Mouse (Mus musculus) small intestine, adult 2 months (tissue): ENCODE measurements around the gene Chd6. TPM values are rescaled to one million over a fixed set of nuclear protein-coding genes. Genes with fewer than 3 reads are reported as not detected.

Experiments used
- H3K27ac ChIP-seq: fragments of 200-500 bp; 2 replicates; pipeline ENCODE4 v1.5.1; 2012; ENCODE audit warnings: low read depth, low read length, control low read depth, inconsistent platforms; ENCODE audit not compliant: insufficient read depth
- H3K27me3 ChIP-seq: fragments of 200-500 bp; 2 replicates; pipeline ENCODE4 v1.6.1; 2012; ENCODE audit warnings: mild to moderate bottlenecking, moderate library complexity, low read length, inconsistent platforms; ENCODE audit not compliant: control insufficient read depth, insufficient read depth
- H3K36me3 ChIP-seq: fragments of 200-500 bp; 2 replicates; pipeline ENCODE4 v1.6.1; 2012; ENCODE audit warnings: mild to moderate bottlenecking, low read length, control low read depth, inconsistent platforms; ENCODE audit not compliant: control insufficient read depth, insufficient read depth
- H3K4me1 ChIP-seq: fragments of 200-500 bp; 2 replicates; pipeline ENCODE4 v1.6.1; 2012; ENCODE audit warnings: low read length, inconsistent platforms, mixed read lengths; ENCODE audit not compliant: control insufficient read depth, insufficient read depth, insufficient read length
- H3K4me3 ChIP-seq: fragments of 200-500 bp; 2 replicates; pipeline ENCODE4 v1.5.1; 2012; ENCODE audit warnings: low read depth, mild to moderate bottlenecking, control low read depth, inconsistent platforms, low read length, moderate library complexity
- CTCF ChIP-seq: fragments of 200-500 bp; IDR thresholded peaks from 2 replicates; pipeline ENCODE4 v1.5.1; 2012; ENCODE audit warnings: low read depth, mild to moderate bottlenecking, control low read depth, inconsistent platforms, low read length, moderate library complexity, mixed read lengths; ENCODE audit not compliant: insufficient replicate concordance, insufficient read length; ENCODE audit errors: extremely low read depth
- POLR2A ChIP-seq: fragments of 200-500 bp; IDR thresholded peaks from 2 replicates; pipeline ENCODE4 v1.6.1; 2012; ENCODE audit warnings: low read depth, mild to moderate bottlenecking, control low read depth, inconsistent platforms, low read length, moderate library complexity
- WGBS: fragments of 180-500 bp; shearing (Covaris S2); methylation state at CpG from one replicate; pipeline ENCODE4 v1.1.7; 2018; 5-methylcytosine and 5-hydroxymethylcytosine counted together
- polyA plus RNA-seq: library from polyadenylated mRNA; depleted of rRNA; stranded (reverse); fragments of >200 nt; gene quantifications from 2 replicates; pipeline ENCODE4 v1.2.3, GENCODE M21; 2012; rRNA removed

Gene Chd6
- polyA plus RNA-seq, 1 experiment, result 3.1 TPM

DNA sequence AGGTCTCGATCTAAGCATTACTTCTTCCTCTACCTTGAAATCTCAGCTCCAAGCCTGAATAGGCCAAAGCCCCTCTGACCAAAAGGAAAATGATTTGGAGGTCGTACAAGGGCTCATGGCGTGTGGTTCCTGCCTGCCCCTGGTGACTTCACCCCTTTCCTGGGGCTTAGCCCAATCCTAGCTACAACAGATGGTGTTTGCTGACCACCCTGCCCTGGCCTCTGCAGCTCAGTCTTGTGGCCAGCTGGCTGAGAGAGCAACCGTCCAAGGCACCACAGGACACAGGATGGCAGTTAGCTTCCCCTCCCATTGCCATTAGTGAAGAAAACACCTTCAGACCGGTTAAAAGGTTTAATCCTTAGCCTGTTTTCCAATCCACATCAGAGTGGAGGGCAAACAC, 202.8 kb downstream of the Chd6 start:
- peaks cover 24% of the 10 kb centered on the region for H3K36me3 ChIP-seq
- no peak overlapping the region for H3K27ac ChIP-seq
- H3K4me3 ChIP-seq, result no peak overlapping the region
- TF ChIP-seq CTCF (no peak), POLR2A (no peak)
- H3K4me1 ChIP-seq, result no peaks in the 10 kb centered on the region
- H3K27me3 ChIP-seq, result 0 out of 2 replicates have a peak, but pooled peaks cover 3% of the 10 kb centered on the region
- 86% methylated on average over 5 of the region's 5 CpGs for WGBS

DNA sequence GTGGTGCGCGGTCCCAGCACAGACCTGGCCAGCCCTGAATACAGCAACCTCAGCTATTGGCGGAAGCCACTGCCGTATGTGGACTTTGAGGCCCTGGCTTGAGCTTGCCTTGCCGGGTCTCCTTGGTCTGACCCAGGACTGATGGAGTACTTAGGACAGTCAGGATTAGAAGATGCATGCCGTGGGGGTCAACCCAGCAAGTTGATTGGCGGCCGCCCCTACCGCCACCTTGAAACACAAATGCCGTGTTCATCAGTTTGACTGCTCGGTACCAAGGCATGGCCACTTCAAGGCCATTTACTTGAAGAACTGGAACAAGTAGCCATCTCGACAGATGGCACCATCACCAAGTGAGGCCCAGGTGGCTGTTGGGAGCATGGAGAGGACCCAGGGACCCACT, 203.6 kb downstream of the Chd6 start:
- Histone ChIP-seq H3K36me3 (peaks cover 28% of the 10 kb centered on the region), H3K27ac (no peak overlapping the region), H3K27me3 (no peaks in the 10 kb centered on the region), H3K4me1 (no peaks in the 10 kb centered on the region), H3K4me3 (no peak overlapping the region)
- 95% methylated on average over 12 of the region's 12 CpGs for WGBS
- TF ChIP-seq CTCF, result no peak
- TF ChIP-seq POLR2A, result no peak

DNA sequence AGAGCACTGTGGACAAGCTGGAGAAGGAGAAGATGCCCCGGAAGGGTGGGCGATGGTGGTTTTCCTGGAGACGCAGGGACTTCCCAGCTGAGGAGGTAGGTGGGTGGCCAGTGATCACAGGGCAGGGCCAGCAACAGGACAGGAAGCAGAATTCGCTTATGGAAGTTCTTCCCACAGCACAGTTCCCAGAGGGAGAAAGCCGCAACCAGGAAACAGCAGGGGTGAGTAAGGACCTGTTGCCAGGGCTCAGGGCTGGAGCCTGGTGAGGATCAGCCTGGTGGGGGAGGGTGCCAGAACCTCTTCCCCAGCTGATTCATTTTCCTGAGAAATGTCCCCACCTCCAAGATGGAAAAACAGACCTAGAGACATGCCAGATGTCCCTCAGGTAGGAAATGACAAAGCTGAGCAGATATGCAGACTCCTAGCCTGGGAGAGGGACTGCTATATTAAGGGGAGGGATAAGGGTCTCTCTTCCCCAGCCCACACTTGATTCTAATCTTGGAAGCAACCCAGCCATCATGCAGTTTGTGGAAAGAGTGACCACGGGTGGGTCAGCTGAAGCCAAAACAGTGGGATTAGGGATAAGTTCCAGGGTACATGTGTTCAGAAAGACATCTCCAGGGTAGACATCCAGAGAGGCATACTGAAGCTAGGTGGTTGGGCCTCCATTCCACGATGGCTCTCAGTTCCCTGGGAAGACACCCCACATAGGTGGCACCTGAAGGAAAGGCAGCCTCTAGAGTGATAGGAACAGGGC, 207.0 kb downstream of the Chd6 start:
- 81% methylated on average over 7 of the region's 7 CpGs for WGBS

More for the DNA sequence above, 207.0 kb downstream of the Chd6 start:
- TF ChIP-seq CTCF (no peak), POLR2A (no peak)
- Histone ChIP-seq H3K36me3 (peaks cover 52% of the 10 kb centered on the region), H3K4me1 (no peaks in the 10 kb centered on the region), H3K27me3 (no peaks in the 10 kb centered on the region), H3K27ac (no peak overlapping the region), H3K4me3 (no peak overlapping the region)

Other genes starting within 250 kb of the Chd6 start
- gene Zhx3, start 236.1 kb downstream of the Chd6 start, polyA plus RNA-seq, result 3.3 and 6.2 TPM in 2 replicates
- gene Lpin3, start 228.4 kb downstream of the Chd6 start, polyA plus RNA-seq, result 20.7 and 48.0 TPM in 2 replicates
- gene Emilin3, start 196.7 kb downstream of the Chd6 start, polyA plus RNA-seq, result 0.15 and 0.43 TPM in 2 replicates